ENCODE assay signal across 8 mouse cellular contexts in genomic region chr11:117611068-117611467, GRCm38 (mm10). TPM values are rescaled to one million over a fixed set of nuclear protein-coding genes. Genes with fewer than 3 reads are reported as not detected.
A peak's percentile ranks its signal among the peaks of the same experiment; 100 is the strongest.
DNase-seq lines count a peak whose midpoint lies in the region; ATAC-seq and TF ChIP-seq lines count a peak whose summit lies in the region.

No protein-coding gene starts in this region.

- H3K36me3 ChIP-seq in embryonic facial prominence, embryonic 15.5 days = no peaks in the 10 kb centered on the region
- no peaks in the 10 kb centered on the region for H3K36me3 ChIP-seq in heart, embryonic 15.5 days
- H3K36me3 ChIP-seq in kidney, embryonic 16.5 days (ENCODE audit: insufficient read depth, low read length) = no peaks in the 10 kb centered on the region
- no peaks in the 10 kb centered on the region for H3K36me3 ChIP-seq in small intestine, adult 2 months (ENCODE audit: control insufficient read depth, insufficient read depth, low read length)

- H3K4me3 ChIP-seq in embryonic facial prominence, embryonic 15.5 days (replicated peaks) = peak overlapping the region; percentile 31
- H3K4me3 ChIP-seq in heart, embryonic 15.5 days = peak overlapping the region; percentile 39
- peak overlapping the region; percentile 18 for H3K4me3 ChIP-seq in kidney, embryonic 16.5 days (ENCODE audit: low read length)
- peak overlapping the region; percentile 43 for H3K4me3 ChIP-seq in small intestine, adult 2 months (ENCODE audit: low read depth, low read length)

- peak; percentile 50; the same call in 1 of the 2 replicates for TF ChIP-seq POLR2A in small intestine, adult 2 months (IDR thresholded peaks at IDR 0.05; ENCODE audit: low read depth, low read length)

- DNase-seq in Muller cell, postnatal 12 days (ENCODE audit: inconsistent ontology term) = peak; percentile 61
- peak; percentile 64 for DNase-seq in lung, postnatal 14 days
- DNase-seq in cerebellum, postnatal 4 days (ENCODE audit: low spot score in 2 of 2) = no peak

- TF ChIP-seq CTCF in small intestine, adult 2 months (IDR thresholded peaks at IDR 0.05; ENCODE audit: extremely low read depth, insufficient read length, insufficient replicate concordance, low read depth, low read length) = no peak

- WGBS in embryonic facial prominence, embryonic 15.5 days = 7% methylated on average over 13 of the region's 13 CpGs
- 5% methylated on average over 13 of the region's 13 CpGs for WGBS in heart, embryonic 15.5 days
- WGBS in kidney, embryonic 16.5 days = 3% methylated on average over 13 of the region's 13 CpGs
- 2% methylated on average over 13 of the region's 13 CpGs for WGBS in small intestine, adult 2 months

- ATAC-seq in CD4-positive, CD25-positive, alpha-beta regulatory T cell, adult 4 months = peak; percentile 96
- ATAC-seq in embryonic facial prominence, embryonic 15.5 days (ENCODE audit: insufficient number of reproducible peaks, low FRiP score, low TSS enrichment, low read depth) = peak; percentile 80
- peak; percentile 60; the same call in 1 of the 2 replicates for ATAC-seq in heart, embryonic 15.5 days (replicated peaks; ENCODE audit: insufficient number of reproducible peaks, insufficient read depth, low FRiP score, low read depth)
- ATAC-seq in kidney, embryonic 16.5 days (ENCODE audit: low FRiP score, low TSS enrichment) = peak; percentile 82; the same call in 1 of the 2 replicates

- H3K9ac ChIP-seq in embryonic facial prominence, embryonic 15.5 days = no peak overlapping the region
- peak overlapping the region; percentile 36 for H3K9ac ChIP-seq in heart, embryonic 15.5 days
- H3K9ac ChIP-seq in kidney, embryonic 16.5 days (replicated peaks; ENCODE audit: low read length) = peak overlapping the region; percentile 7; the same call in 1 of the 2 replicates

- H3K27ac ChIP-seq in embryonic facial prominence, embryonic 15.5 days (replicated peaks) = peak overlapping the region; percentile 28; the same call in 1 of the 2 replicates
- no peak overlapping the region for H3K27ac ChIP-seq in heart, embryonic 15.5 days
- no peak overlapping the region for H3K27ac ChIP-seq in kidney, embryonic 16.5 days (ENCODE audit: low read length)
- no peak overlapping the region for H3K27ac ChIP-seq in small intestine, adult 2 months (ENCODE audit: insufficient read depth, low read depth, low read length)

- H3K4me2 ChIP-seq in embryonic facial prominence, embryonic 15.5 days (replicated peaks) = peak overlapping the region; percentile 42
- H3K4me2 ChIP-seq in heart, embryonic 15.5 days = peak overlapping the region; percentile 63
- H3K4me2 ChIP-seq in kidney, embryonic 16.5 days (replicated peaks; ENCODE audit: low read depth, low read length) = peak overlapping the region; percentile 53

- H3K27me3 ChIP-seq in embryonic facial prominence, embryonic 15.5 days = peaks cover 14% of the 10 kb centered on the region
- H3K27me3 ChIP-seq in heart, embryonic 15.5 days = peaks cover 41% of the 10 kb centered on the region
- peaks cover 39% of the 10 kb centered on the region for H3K27me3 ChIP-seq in kidney, embryonic 16.5 days (ENCODE audit: insufficient read depth, low read length)
- peaks cover 10% of the 10 kb centered on the region for H3K27me3 ChIP-seq in small intestine, adult 2 months (ENCODE audit: control insufficient read depth, insufficient read depth, low read length)

- H3K4me1 ChIP-seq in embryonic facial prominence, embryonic 15.5 days = peaks cover 48% of the 10 kb centered on the region
- peaks cover 16% of the 10 kb centered on the region for H3K4me1 ChIP-seq in heart, embryonic 15.5 days (replicated peaks)
- H3K4me1 ChIP-seq in kidney, embryonic 16.5 days (ENCODE audit: insufficient read depth, low read length) = peaks cover 12% of the 10 kb centered on the region
- peaks cover 2% of the 10 kb centered on the region; the same call in 1 of the 2 replicates for H3K4me1 ChIP-seq in small intestine, adult 2 months (ENCODE audit: control insufficient read depth, insufficient read depth, insufficient read length, low read length)

- no peaks in the 10 kb centered on the region for H3K9me3 ChIP-seq in embryonic facial prominence, embryonic 15.5 days (replicated peaks)
- no peaks in the 10 kb centered on the region for H3K9me3 ChIP-seq in heart, embryonic 15.5 days (replicated peaks)
- H3K9me3 ChIP-seq in kidney, embryonic 16.5 days (ENCODE audit: low read length) = no peaks in the 10 kb centered on the region

RNA-seq across cellular contexts. Expression of gene Tnrc6c, which starts 43.0 kb away (rescaled TPM):
- 10 to 100 TPM; 19.6 to 21.4 TPM for polyA plus RNA-seq in CD4-positive, CD25-positive, alpha-beta regulatory T cell, adult 4 months (2017; shearing (Covaris generic))
- polyA plus RNA-seq in embryonic facial prominence, embryonic 15.5 days (2015; fragmentation: Nextera tagmentation; extraction: Ambion mirVana) = 17.1 and 17.3 TPM in 2 replicates
- 6.6 and 7.3 TPM in 2 replicates for polyA plus RNA-seq in heart, embryonic 15.5 days (2015; fragmentation: Nextera tagmentation; extraction: Ambion mirVana)
- polyA plus RNA-seq in kidney, embryonic 16.5 days (2015; fragmentation: Nextera tagmentation; extraction: Ambion mirVana) = 9.1 and 10.7 TPM in 2 replicates
- 5.9 and 14.6 TPM in 2 replicates for polyA plus RNA-seq in small intestine, adult 2 months (2012; rRNA removed)

Comparison
In these comparisons a context has a peak if more than half of its experiments do, and no peak if none do; other contexts are left out.
1. DNase-seq: peak in Muller cell, postnatal 12 days (single experiment) and lung, postnatal 14 days (single experiment); none in cerebellum, postnatal 4 days (0 of 2).
2. Peak in every context shown above with its lines, with median percentiles within 50 percentile points of each other: ATAC-seq, H3K4me2 ChIP-seq and H3K4me3 ChIP-seq.